Mouse (Mus musculus): Measurements from ENCODE around the gene Tst. TPM values are rescaled to one million over a fixed set of nuclear protein-coding genes. Genes with fewer than 3 reads are reported as not detected.

Tst gene
- polyA plus RNA-seq, 1 experiment from 2014 or later = 43.5 TPM

DNA sequence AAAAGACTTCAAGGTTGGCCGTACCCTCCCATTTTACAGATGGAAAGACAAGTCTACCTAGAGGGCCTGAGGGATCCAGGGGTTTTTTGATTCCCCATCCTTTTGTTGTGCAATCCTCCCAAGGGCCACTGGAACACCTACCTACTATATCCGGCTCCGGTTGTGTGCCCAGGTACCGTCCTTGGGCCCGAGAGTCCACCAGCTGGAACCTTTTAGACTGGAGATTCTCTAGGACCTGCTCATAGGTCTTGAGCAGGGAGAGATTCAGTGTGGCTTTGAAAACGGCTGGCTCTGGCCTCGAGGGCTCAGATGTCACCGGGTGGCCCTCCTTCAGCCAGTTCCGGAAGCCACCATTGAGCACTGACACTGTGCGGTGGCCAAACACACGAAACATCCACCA is 609 bp downstream of the Tst start:
- H3K9me3 ChIP-seq (ENCODE audit: control insufficient read depth, low read length) = no peaks in the 10 kb centered on the region
- peak overlapping the region; percentile 95; the same call in 1 of the 2 replicates for H3K27ac ChIP-seq (ENCODE audit: low read depth, low read length)
- H3K4me1 ChIP-seq (ENCODE audit: control insufficient read depth, insufficient read depth, low read depth, low read length) = peaks cover 34% of the 10 kb centered on the region
- WGBS = 54% methylated on average over 11 of the region's 11 CpGs
- peaks cover 13% of the 10 kb centered on the region for H3K27me3 ChIP-seq (replicated peaks; ENCODE audit: control insufficient read depth, insufficient read depth, low read length)
- no peaks in the 10 kb centered on the region for H3K36me3 ChIP-seq (ENCODE audit: control insufficient read depth, insufficient read depth, low read length)
- peak overlapping the region; percentile 80 for H3K9ac ChIP-seq (ENCODE audit: low read depth, low read length)
- ATAC-seq = no peak
- peak overlapping the region; percentile 97 for H3K4me2 ChIP-seq (ENCODE audit: low read length)
- peak overlapping the region; percentile 79 for H3K4me3 ChIP-seq (ENCODE audit: low read length)

GRCm38 (mm10) chr15:78403896-78404295 is 1.8 kb downstream of the Tst start:
- Histone ChIP-seq H3K4me3 (ENCODE audit: low read length) (no peak overlapping the region), H3K9ac (ENCODE audit: low read depth, low read length) (no peak overlapping the region), H3K9me3 (ENCODE audit: control insufficient read depth, low read length) (no peaks in the 10 kb centered on the region), H3K4me2 (ENCODE audit: low read length) (peak overlapping the region; percentile 97; the same call in 1 of the 2 replicates), H3K27me3 (replicated peaks; ENCODE audit: control insufficient read depth, insufficient read depth, low read length) (peaks cover 8% of the 10 kb centered on the region), H3K27ac (ENCODE audit: low read depth, low read length) (peak overlapping the region; percentile 71), H3K4me1 (ENCODE audit: control insufficient read depth, insufficient read depth, low read depth, low read length) (peaks cover 28% of the 10 kb centered on the region), H3K36me3 (ENCODE audit: control insufficient read depth, insufficient read depth, low read length) (no peaks in the 10 kb centered on the region)
- 41% methylated on average over 1 of the region's 1 CpGs for WGBS
- no peak for ATAC-seq

GRCm38 (mm10) chr15:78403301-78403741 is 2.4 kb downstream of the Tst start:
- no peak overlapping the region for H3K4me3 ChIP-seq (ENCODE audit: low read length)

DNA sequence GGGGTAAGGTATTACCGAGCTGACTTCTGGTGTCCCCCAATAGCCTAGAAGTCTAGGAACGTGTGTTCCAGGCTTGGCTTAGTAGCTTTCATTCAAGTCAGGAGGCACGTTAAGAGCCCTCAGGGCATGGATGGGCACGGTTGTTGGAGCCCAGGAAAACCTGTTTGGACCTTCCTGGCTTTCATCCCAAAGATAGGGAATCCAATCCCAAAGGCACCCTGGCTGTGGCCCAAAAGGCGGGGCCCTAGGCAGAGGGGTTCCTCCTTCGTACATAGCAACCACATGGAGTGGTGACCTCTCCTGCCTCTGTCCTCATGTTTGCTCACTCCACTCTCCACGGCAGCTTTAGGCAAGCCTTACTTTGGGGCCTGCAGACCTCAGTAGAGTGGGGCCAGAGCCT is 3.3 kb downstream of the Tst start:
- H3K36me3 ChIP-seq (ENCODE audit: control insufficient read depth, insufficient read depth, low read length) = no peaks in the 10 kb centered on the region
- H3K27me3 ChIP-seq (replicated peaks; ENCODE audit: control insufficient read depth, insufficient read depth, low read length) = no peaks in the 10 kb centered on the region
- WGBS = 60% methylated on average over 7 of the region's 7 CpGs
- peak overlapping the region; percentile 20; the same call in 1 of the 2 replicates for H3K4me2 ChIP-seq (ENCODE audit: low read length)
- H3K9ac ChIP-seq (ENCODE audit: low read depth, low read length) = no peak overlapping the region
- no peak overlapping the region for H3K4me3 ChIP-seq (ENCODE audit: low read length)
- no peak for ATAC-seq
- H3K27ac ChIP-seq (ENCODE audit: low read depth, low read length) = peak overlapping the region; percentile 71; the same call in 1 of the 2 replicates
- peaks cover 26% of the 10 kb centered on the region for H3K4me1 ChIP-seq (ENCODE audit: control insufficient read depth, insufficient read depth, low read depth, low read length)
- H3K9me3 ChIP-seq (ENCODE audit: control insufficient read depth, low read length) = no peaks in the 10 kb centered on the region

More at GRCm38 (mm10) chr15:78403301-78403741, 2.4 kb downstream of the Tst start:
- Histone ChIP-seq H3K36me3 (ENCODE audit: control insufficient read depth, insufficient read depth, low read length) (no peaks in the 10 kb centered on the region), H3K27me3 (replicated peaks; ENCODE audit: control insufficient read depth, insufficient read depth, low read length) (peaks cover 2% of the 10 kb centered on the region), H3K9me3 (ENCODE audit: control insufficient read depth, low read length) (no peaks in the 10 kb centered on the region), H3K4me2 (ENCODE audit: low read length) (peak overlapping the region; percentile 34; the same call in 1 of the 2 replicates), H3K4me1 (ENCODE audit: control insufficient read depth, insufficient read depth, low read depth, low read length) (peaks cover 28% of the 10 kb centered on the region), H3K27ac (ENCODE audit: low read depth, low read length) (peak overlapping the region; percentile 71), H3K9ac (ENCODE audit: low read depth, low read length) (peak overlapping the region; percentile 19; the same call in 1 of the 2 replicates)
- 30% methylated on average over 3 of the region's 3 CpGs for WGBS
- no peak for ATAC-seq

- no peaks in the 10 kb centered on the region for H3K27me3 ChIP-seq (replicated peaks; ENCODE audit: control insufficient read depth, insufficient read depth, low read length)
- no peaks in the 10 kb centered on the region for H3K36me3 ChIP-seq (ENCODE audit: control insufficient read depth, insufficient read depth, low read length)
- no peak for ATAC-seq
- H3K27ac ChIP-seq (ENCODE audit: low read depth, low read length) = peak overlapping the region; percentile 40; the same call in 1 of the 2 replicates
- peak overlapping the region; percentile 25; the same call in 1 of the 2 replicates for H3K9ac ChIP-seq (ENCODE audit: low read depth, low read length)
- H3K9me3 ChIP-seq (ENCODE audit: control insufficient read depth, low read length) = no peaks in the 10 kb centered on the region
- H3K4me2 ChIP-seq (ENCODE audit: low read length) = no peak overlapping the region
- 56% methylated on average over 4 of the region's 4 CpGs for WGBS
- H3K4me1 ChIP-seq (ENCODE audit: control insufficient read depth, insufficient read depth, low read depth, low read length) = peaks cover 21% of the 10 kb centered on the region
- H3K4me3 ChIP-seq (ENCODE audit: low read length) = no peak overlapping the region
These were observed 3.8 kb downstream of the Tst start for GRCm38 (mm10) chr15:78401921-78402320.

GRCm38 (mm10) chr15:78401345-78401744 is 4.4 kb downstream of the Tst start:
- H3K9ac ChIP-seq (ENCODE audit: low read depth, low read length) = no peak overlapping the region
- WGBS = 64% methylated on average over 6 of the region's 6 CpGs
- H3K4me3 ChIP-seq (ENCODE audit: low read length) = no peak overlapping the region
- ATAC-seq = no peak
- H3K36me3 ChIP-seq (ENCODE audit: control insufficient read depth, insufficient read depth, low read length) = no peaks in the 10 kb centered on the region
- peaks cover 21% of the 10 kb centered on the region for H3K4me1 ChIP-seq (ENCODE audit: control insufficient read depth, insufficient read depth, low read depth, low read length)
- peak overlapping the region; percentile 40; the same call in 1 of the 2 replicates for H3K27ac ChIP-seq (ENCODE audit: low read depth, low read length)
- no peaks in the 10 kb centered on the region for H3K27me3 ChIP-seq (replicated peaks; ENCODE audit: control insufficient read depth, insufficient read depth, low read length)
- no peaks in the 10 kb centered on the region for H3K9me3 ChIP-seq (ENCODE audit: control insufficient read depth, low read length)
- H3K4me2 ChIP-seq (ENCODE audit: low read length) = no peak overlapping the region

- H3K4me1 ChIP-seq (ENCODE audit: control insufficient read depth, insufficient read depth, low read depth, low read length) = no peaks in the 10 kb centered on the region
- 82% methylated on average over 8 of the region's 8 CpGs for WGBS
These were observed 10.2 kb downstream of the Tst start, which contains the start of gene Tex33 for GRCm38 (mm10) chr15:78395478-78395962. Gene Tex33, minus strand, starts transcription at chr15:78395912.

GRCm38 (mm10) chr15:78390855-78391254 is 14.9 kb downstream of the Tst start:
- H3K9me3 ChIP-seq (ENCODE audit: control insufficient read depth, low read length) = no peaks in the 10 kb centered on the region
- ATAC-seq = no peak

More at GRCm38 (mm10) chr15:78395478-78395962, 10.2 kb downstream of the Tst start, which contains the start of gene Tex33:
- Histone ChIP-seq H3K4me3 (ENCODE audit: low read length) (no peak within 1 kb of the TSS), H3K9me3 (ENCODE audit: control insufficient read depth, low read length) (no peaks in the 10 kb centered on the region), H3K9ac (ENCODE audit: low read depth, low read length) (no peak within 1 kb of the TSS), H3K27ac (ENCODE audit: low read depth, low read length) (no peak within 1 kb of the TSS), H3K36me3 (ENCODE audit: control insufficient read depth, insufficient read depth, low read length) (no peaks in the 10 kb centered on the region), H3K27me3 (replicated peaks; ENCODE audit: control insufficient read depth, insufficient read depth, low read length) (no peaks in the 10 kb centered on the region), H3K4me2 (ENCODE audit: low read length) (no peak within 1 kb of the TSS)
- no peak for ATAC-seq

GRCm38 (mm10) chr15:78385564-78385963 is 20.1 kb downstream of the Tst start:
- Histone ChIP-seq H3K9me3 (ENCODE audit: control insufficient read depth, low read length) (no peaks in the 10 kb centered on the region), H3K36me3 (ENCODE audit: control insufficient read depth, insufficient read depth, low read length) (no peaks in the 10 kb centered on the region), H3K27me3 (replicated peaks; ENCODE audit: control insufficient read depth, insufficient read depth, low read length) (no peaks in the 10 kb centered on the region), H3K9ac (ENCODE audit: low read depth, low read length) (no peak overlapping the region), H3K4me3 (ENCODE audit: low read length) (no peak overlapping the region), H3K27ac (ENCODE audit: low read depth, low read length) (no peak overlapping the region; the same call in 1 of the 2 replicates), H3K4me2 (ENCODE audit: low read length) (no peak overlapping the region), H3K4me1 (ENCODE audit: control insufficient read depth, insufficient read depth, low read depth, low read length) (no peaks in the 10 kb centered on the region)
- no peak for ATAC-seq
- 100% methylated on average over 1 of the region's 1 CpGs for WGBS

More at GRCm38 (mm10) chr15:78390855-78391254, 14.9 kb downstream of the Tst start:
- no peak overlapping the region for H3K27ac ChIP-seq (ENCODE audit: low read depth, low read length)
- no peaks in the 10 kb centered on the region for H3K27me3 ChIP-seq (replicated peaks; ENCODE audit: control insufficient read depth, insufficient read depth, low read length)
- 86% methylated on average over 3 of the region's 3 CpGs for WGBS
- H3K4me2 ChIP-seq (ENCODE audit: low read length) = no peak overlapping the region
- H3K4me1 ChIP-seq (ENCODE audit: control insufficient read depth, insufficient read depth, low read depth, low read length) = no peaks in the 10 kb centered on the region
- H3K4me3 ChIP-seq (ENCODE audit: low read length) = no peak overlapping the region
- no peak overlapping the region for H3K9ac ChIP-seq (ENCODE audit: low read depth, low read length)
- H3K36me3 ChIP-seq (ENCODE audit: control insufficient read depth, insufficient read depth, low read length) = no peaks in the 10 kb centered on the region

All from hindbrain, embryonic 16.5 days (tissue).